Mouse (Mus musculus) right cerebral cortex, adult 2 months (tissue): ENCODE measurements around the gene Tenm3.

Experiments used
- DNase-seq, 2 experiments: peaks; one replicate each; pipeline ENCODE4 v3.0.0; 2021 to 2022; ENCODE audit warnings: low spot score in 2 of 2

The Tenm3 gene

GRCm38 (mm10) chr8:48670387-48670786, 173.4 kb downstream of the Tenm3 start:
- no peak for DNase-seq

GRCm38 (mm10) chr8:48665193-48665592, 178.6 kb downstream of the Tenm3 start:
- no peak for DNase-seq

- no peak for DNase-seq
Observed at GRCm38 (mm10) chr8:48659226-48659625, 184.5 kb downstream of the Tenm3 start.

- no peak for DNase-seq
Observed at GRCm38 (mm10) chr8:48655381-48656043, 188.2 kb downstream of the Tenm3 start.

GRCm38 (mm10) chr8:48649845-48650244, 193.9 kb downstream of the Tenm3 start:
- DNase-seq = no peak

- no peak for DNase-seq
Observed at GRCm38 (mm10) chr8:48649415-48649814, 194.3 kb downstream of the Tenm3 start.

- no peak for DNase-seq
Observed at GRCm38 (mm10) chr8:48646110-48646509, 197.6 kb downstream of the Tenm3 start.

GRCm38 (mm10) chr8:48638129-48638528, 205.6 kb downstream of the Tenm3 start:
- no peak for DNase-seq

GRCm38 (mm10) chr8:48636979-48637378, 206.8 kb downstream of the Tenm3 start:
- DNase-seq = no peak

- DNase-seq = no peak
Observed at GRCm38 (mm10) chr8:48635815-48636214, 207.9 kb downstream of the Tenm3 start.

GRCm38 (mm10) chr8:48633426-48633825, 210.3 kb downstream of the Tenm3 start:
- no peak for DNase-seq

GRCm38 (mm10) chr8:48622517-48623153, 221.1 kb downstream of the Tenm3 start:
- DNase-seq = no peak

GRCm38 (mm10) chr8:48615088-48615487, 228.7 kb downstream of the Tenm3 start:
- no peak for DNase-seq

- no peak for DNase-seq
Observed at GRCm38 (mm10) chr8:48611934-48612512, 231.7 kb downstream of the Tenm3 start.

GRCm38 (mm10) chr8:48611126-48611525, 232.6 kb downstream of the Tenm3 start:
- DNase-seq = no peak

GRCm38 (mm10) chr8:48610316-48610715, 233.4 kb downstream of the Tenm3 start:
- DNase-seq = no peak

GRCm38 (mm10) chr8:48609684-48610083, 234.1 kb downstream of the Tenm3 start:
- no peak for DNase-seq

- no peak for DNase-seq
Observed at GRCm38 (mm10) chr8:48604190-48604897, 239.4 kb downstream of the Tenm3 start.

GRCm38 (mm10) chr8:48603165-48603840, 240.4 kb downstream of the Tenm3 start:
- no peak for DNase-seq

GRCm38 (mm10) chr8:48601621-48602020, 242.1 kb downstream of the Tenm3 start:
- DNase-seq = no peak

- DNase-seq = no peak
Observed at GRCm38 (mm10) chr8:48599028-48599427, 244.7 kb downstream of the Tenm3 start.

GRCm38 (mm10) chr8:48596332-48596731, 247.4 kb downstream of the Tenm3 start:
- no peak for DNase-seq
